Mouse (Mus musculus): Measurements from ENCODE around the gene Ist1. TPM values are rescaled to one million over a fixed set of nuclear protein-coding genes. Genes with fewer than 3 reads are reported as not detected.

The Ist1 gene
- polyA plus RNA-seq, 1 experiment from 2014 or later: 38.9 TPM

DNA sequence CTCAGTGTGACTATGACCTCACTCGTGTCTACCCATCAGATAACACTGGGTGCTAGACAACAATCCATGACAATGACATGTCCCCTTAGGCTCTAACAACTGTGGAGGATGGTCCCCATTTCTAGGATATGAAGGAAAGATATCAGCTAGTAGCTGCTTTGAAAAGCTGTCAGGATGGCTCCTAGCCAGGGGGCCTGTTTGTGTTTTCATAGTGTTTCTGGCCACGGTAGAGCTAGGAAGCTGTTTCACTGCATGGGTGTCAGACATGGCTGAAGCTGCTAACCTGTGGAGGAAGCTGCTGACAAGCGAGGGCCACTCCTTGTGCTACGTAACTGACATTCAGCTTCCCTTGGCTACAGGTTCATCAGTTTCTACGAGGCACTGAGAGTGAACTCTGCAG is 26.4 kb downstream of the Ist1 start:
- no peaks in the 10 kb centered on the region for H3K4me1 ChIP-seq (ENCODE audit: control insufficient read depth, low read depth, low read length)
- H3K36me3 ChIP-seq (ENCODE audit: control insufficient read depth, insufficient read depth): peaks cover 6% of the 10 kb centered on the region; the same call in 1 of the 2 replicates
- ATAC-seq (ENCODE audit: low read depth): no peak
- H3K9ac ChIP-seq (ENCODE audit: low read depth, low read length): no peak overlapping the region
- H3K27me3 ChIP-seq (ENCODE audit: control insufficient read depth, insufficient read depth, low read depth, low read length): no peaks in the 10 kb centered on the region
- 72% methylated on average over 5 of the region's 5 CpGs for WGBS (ENCODE audit: insufficient replicate concordance)
- H3K9me3 ChIP-seq (replicated peaks; ENCODE audit: control insufficient read depth, low read length): no peaks in the 10 kb centered on the region
- H3K4me2 ChIP-seq (ENCODE audit: low read depth, low read length): no peak overlapping the region
- H3K4me3 ChIP-seq (ENCODE audit: low read depth, low read length): no peak overlapping the region
- no peak overlapping the region for H3K27ac ChIP-seq (ENCODE audit: low read length)

DNA sequence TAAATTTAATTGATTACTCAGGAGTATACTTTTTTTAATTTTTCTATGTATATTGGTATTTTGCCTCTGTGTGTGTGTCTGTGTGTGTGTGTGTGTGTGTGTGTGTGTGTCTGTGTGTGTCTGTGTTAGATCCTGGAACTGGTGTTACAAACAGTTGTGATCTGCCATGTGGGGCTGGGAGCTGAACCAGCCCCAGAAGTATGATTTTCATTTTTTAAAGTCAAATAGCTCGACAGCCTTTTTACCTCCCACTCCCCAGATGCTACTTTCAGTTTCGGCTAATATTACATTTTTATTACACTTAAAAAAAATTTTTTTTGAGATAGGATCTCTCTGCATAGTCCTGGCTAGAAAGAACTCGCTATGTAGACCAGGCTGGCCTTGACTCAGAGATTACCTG is 30.7 kb downstream of the Ist1 start:
- H3K9me3 ChIP-seq (replicated peaks; ENCODE audit: control insufficient read depth, low read length): no peaks in the 10 kb centered on the region
- 68% methylated on average over 3 of the region's 3 CpGs for WGBS (ENCODE audit: insufficient replicate concordance)

DNA sequence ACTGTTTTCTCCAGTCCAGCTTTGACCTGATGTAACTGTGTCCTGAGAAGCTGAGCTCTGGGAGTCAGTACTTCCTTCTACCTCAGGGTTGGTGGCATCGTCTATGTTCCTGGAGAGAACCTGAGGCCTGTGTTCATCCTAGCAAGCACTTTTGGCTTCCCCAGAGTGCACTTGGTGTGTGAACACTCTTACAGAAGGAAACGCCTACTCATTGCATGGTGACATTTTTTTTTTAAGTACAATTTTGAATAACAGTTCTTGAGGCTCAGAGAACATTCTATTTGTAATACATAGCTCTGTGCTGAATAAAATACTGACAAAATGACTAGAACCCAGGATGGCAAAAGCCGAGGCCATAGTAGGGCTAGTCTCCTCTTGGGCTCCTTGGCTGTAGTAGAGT is 36.2 kb downstream of the Ist1 start:
- H3K27me3 ChIP-seq (ENCODE audit: control insufficient read depth, insufficient read depth, low read depth, low read length): no peaks in the 10 kb centered on the region
- ATAC-seq (ENCODE audit: low read depth): no peak
- 66% methylated on average over 3 of the region's 3 CpGs for WGBS (ENCODE audit: insufficient replicate concordance)
- no peak overlapping the region for H3K4me3 ChIP-seq (ENCODE audit: low read depth, low read length)
- H3K27ac ChIP-seq (ENCODE audit: low read length): no peak overlapping the region
- no peak overlapping the region for H3K9ac ChIP-seq (ENCODE audit: low read depth, low read length)
- no peaks in the 10 kb centered on the region for H3K36me3 ChIP-seq (ENCODE audit: control insufficient read depth, insufficient read depth)
- H3K9me3 ChIP-seq (replicated peaks; ENCODE audit: control insufficient read depth, low read length): no peaks in the 10 kb centered on the region
- H3K4me2 ChIP-seq (ENCODE audit: low read depth, low read length): no peak overlapping the region
- H3K4me1 ChIP-seq (ENCODE audit: control insufficient read depth, low read depth, low read length): no peaks in the 10 kb centered on the region

More for the DNA sequence above, 30.7 kb downstream of the Ist1 start:
- Histone ChIP-seq H3K4me2 (ENCODE audit: low read depth, low read length) (no peak overlapping the region), H3K4me1 (ENCODE audit: control insufficient read depth, low read depth, low read length) (no peaks in the 10 kb centered on the region), H3K27me3 (ENCODE audit: control insufficient read depth, insufficient read depth, low read depth, low read length) (no peaks in the 10 kb centered on the region), H3K27ac (ENCODE audit: low read length) (no peak overlapping the region), H3K4me3 (ENCODE audit: low read depth, low read length) (no peak overlapping the region), H3K36me3 (ENCODE audit: control insufficient read depth, insufficient read depth) (no peaks in the 10 kb centered on the region), H3K9ac (ENCODE audit: low read depth, low read length) (no peak overlapping the region)
- no peak for ATAC-seq (ENCODE audit: low read depth)

DNA sequence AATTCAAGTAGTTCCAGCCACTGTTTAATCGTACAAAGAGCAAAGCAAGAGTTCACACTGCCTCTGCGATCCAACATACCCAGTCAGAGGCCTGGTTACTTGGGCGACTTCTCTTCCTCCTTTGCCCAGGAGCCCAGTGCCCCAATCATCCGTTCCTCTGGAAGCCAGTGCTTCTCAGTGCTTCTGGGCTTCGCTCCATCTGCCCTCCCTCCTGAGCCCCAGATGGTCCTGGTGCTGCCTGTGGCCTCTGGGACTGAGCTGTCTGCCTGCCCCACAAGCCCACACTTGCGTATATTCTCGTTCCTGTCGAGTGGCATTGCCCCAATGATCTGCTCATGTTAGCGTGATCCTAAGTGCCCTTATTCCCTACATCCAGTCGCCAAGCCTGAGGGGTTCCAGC is 42.3 kb downstream of the Ist1 start:
- no peaks in the 10 kb centered on the region for H3K36me3 ChIP-seq (ENCODE audit: control insufficient read depth, insufficient read depth)
- H3K4me2 ChIP-seq (ENCODE audit: low read depth, low read length): no peak overlapping the region
- H3K9ac ChIP-seq (ENCODE audit: low read depth, low read length): no peak overlapping the region
- no peak overlapping the region for H3K27ac ChIP-seq (ENCODE audit: low read length)
- no peaks in the 10 kb centered on the region for H3K27me3 ChIP-seq (ENCODE audit: control insufficient read depth, insufficient read depth, low read depth, low read length)
- no peak overlapping the region for H3K4me3 ChIP-seq (ENCODE audit: low read depth, low read length)
- ATAC-seq (ENCODE audit: low read depth): no peak
- H3K9me3 ChIP-seq (replicated peaks; ENCODE audit: control insufficient read depth, low read length): no peaks in the 10 kb centered on the region
- H3K4me1 ChIP-seq (ENCODE audit: control insufficient read depth, low read depth, low read length): no peaks in the 10 kb centered on the region
- WGBS (ENCODE audit: insufficient replicate concordance): 69% methylated on average over 10 of the region's 10 CpGs

DNA sequence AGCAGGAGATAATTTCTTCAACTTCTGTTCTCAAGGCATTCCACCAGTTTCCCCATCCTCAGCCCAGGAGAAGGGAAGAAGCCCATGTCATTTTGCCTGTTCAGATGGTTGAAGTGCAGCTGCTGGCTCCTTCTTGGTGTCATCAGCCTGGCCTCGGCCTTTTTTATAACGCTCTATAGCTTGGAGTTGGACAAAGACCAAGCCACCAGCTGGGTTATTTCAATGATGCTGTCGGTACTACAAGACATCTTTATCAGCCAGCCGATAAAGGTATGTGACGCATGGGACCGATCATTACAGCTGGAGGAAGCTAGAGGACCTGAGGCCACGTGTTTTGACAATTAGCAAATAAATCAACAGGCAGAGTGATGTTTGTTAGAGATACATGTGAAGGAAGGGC is 44.6 kb downstream of the Ist1 start:
- Histone ChIP-seq H3K27ac (ENCODE audit: low read length) (no peak overlapping the region), H3K9ac (ENCODE audit: low read depth, low read length) (no peak overlapping the region), H3K4me3 (ENCODE audit: low read depth, low read length) (no peak overlapping the region), H3K9me3 (replicated peaks; ENCODE audit: control insufficient read depth, low read length) (no peaks in the 10 kb centered on the region), H3K36me3 (ENCODE audit: control insufficient read depth, insufficient read depth) (no peaks in the 10 kb centered on the region), H3K4me2 (ENCODE audit: low read depth, low read length) (no peak overlapping the region), H3K4me1 (ENCODE audit: control insufficient read depth, low read depth, low read length) (no peaks in the 10 kb centered on the region), H3K27me3 (ENCODE audit: control insufficient read depth, insufficient read depth, low read depth, low read length) (no peaks in the 10 kb centered on the region)
- 71% methylated on average over 7 of the region's 7 CpGs for WGBS (ENCODE audit: insufficient replicate concordance)
- no peak for ATAC-seq (ENCODE audit: low read depth)

DNA sequence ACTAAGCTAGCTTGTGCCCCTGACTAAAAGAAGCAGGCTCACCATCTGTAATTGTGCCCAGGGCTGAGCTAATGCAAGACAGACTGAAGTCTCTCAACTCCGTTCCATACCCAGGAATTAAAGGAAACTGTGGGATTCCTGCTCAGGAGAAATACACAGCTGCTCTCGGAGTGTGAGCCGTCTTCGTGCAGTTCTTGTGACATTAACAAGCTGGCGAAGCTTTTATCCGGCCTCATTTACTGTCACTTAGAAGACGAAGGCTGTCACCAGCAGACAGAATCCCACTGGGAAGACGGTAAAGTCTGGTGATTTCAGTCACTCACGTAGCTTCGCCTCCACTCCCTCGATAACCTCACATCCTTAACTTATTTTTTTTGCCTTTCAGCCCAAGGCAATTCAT is 45.7 kb downstream of the Ist1 start:
- H3K4me3 ChIP-seq (ENCODE audit: low read depth, low read length): no peak overlapping the region
- no peaks in the 10 kb centered on the region for H3K9me3 ChIP-seq (replicated peaks; ENCODE audit: control insufficient read depth, low read length)
- no peak overlapping the region for H3K9ac ChIP-seq (ENCODE audit: low read depth, low read length)
- WGBS (ENCODE audit: insufficient replicate concordance): 73% methylated on average over 11 of the region's 11 CpGs
- H3K4me2 ChIP-seq (ENCODE audit: low read depth, low read length): no peak overlapping the region
- H3K36me3 ChIP-seq (ENCODE audit: control insufficient read depth, insufficient read depth): no peaks in the 10 kb centered on the region
- H3K27ac ChIP-seq (ENCODE audit: low read length): no peak overlapping the region
- H3K4me1 ChIP-seq (ENCODE audit: control insufficient read depth, low read depth, low read length): no peaks in the 10 kb centered on the region
- no peaks in the 10 kb centered on the region for H3K27me3 ChIP-seq (ENCODE audit: control insufficient read depth, insufficient read depth, low read depth, low read length)
- ATAC-seq (ENCODE audit: low read depth): no peak

DNA sequence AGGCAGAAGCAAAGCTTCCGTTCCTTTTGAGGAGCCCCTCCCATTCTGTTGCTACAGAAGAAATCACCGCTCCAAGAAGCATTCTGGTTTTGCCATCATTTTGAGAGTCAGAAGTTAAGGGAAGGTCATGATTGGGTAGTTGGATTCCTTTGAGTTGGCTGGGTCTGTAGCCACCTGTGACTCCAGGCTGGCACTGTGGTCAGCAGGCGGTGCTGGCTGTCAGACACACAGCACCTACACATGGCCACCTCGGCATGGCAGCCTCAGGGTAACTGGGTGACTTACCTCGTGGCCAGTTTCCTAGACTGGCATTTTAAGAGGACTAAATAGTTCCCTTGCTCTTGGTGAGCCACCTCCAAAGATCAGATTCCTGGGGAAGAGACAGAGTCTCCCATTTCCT is 51.8 kb downstream of the Ist1 start:
- Histone ChIP-seq H3K4me1 (ENCODE audit: control insufficient read depth, low read depth, low read length) (no peaks in the 10 kb centered on the region), H3K4me2 (ENCODE audit: low read depth, low read length) (no peak overlapping the region), H3K9me3 (replicated peaks; ENCODE audit: control insufficient read depth, low read length) (no peaks in the 10 kb centered on the region), H3K27ac (ENCODE audit: low read length) (no peak overlapping the region), H3K4me3 (ENCODE audit: low read depth, low read length) (no peak overlapping the region), H3K36me3 (ENCODE audit: control insufficient read depth, insufficient read depth) (no peaks in the 10 kb centered on the region), H3K27me3 (ENCODE audit: control insufficient read depth, insufficient read depth, low read depth, low read length) (no peaks in the 10 kb centered on the region), H3K9ac (ENCODE audit: low read depth, low read length) (no peak overlapping the region)
- WGBS (ENCODE audit: insufficient replicate concordance): 62% methylated on average over 5 of the region's 5 CpGs
- no peak for ATAC-seq (ENCODE audit: low read depth)

DNA sequence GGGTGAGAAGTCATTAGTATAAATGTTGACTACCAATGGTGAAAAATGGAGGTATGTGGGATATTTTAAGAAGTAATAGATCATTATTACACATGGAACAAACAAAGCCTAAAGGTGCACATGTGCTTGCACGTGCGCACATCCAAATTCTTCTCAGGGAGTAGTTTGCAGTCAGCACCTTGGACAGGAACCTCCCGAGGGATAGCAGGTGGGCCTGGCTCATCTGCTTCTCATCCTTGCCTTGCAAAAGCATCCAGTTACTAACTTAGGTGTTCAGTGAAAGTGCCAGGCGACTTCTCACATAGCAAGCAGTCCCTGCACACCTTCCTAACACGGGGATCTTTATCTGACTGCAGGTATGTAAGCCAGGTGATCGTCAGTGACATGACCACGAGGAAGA is 52.6 kb downstream of the Ist1 start:
- H3K27ac ChIP-seq (ENCODE audit: low read length): no peak overlapping the region
- no peaks in the 10 kb centered on the region for H3K27me3 ChIP-seq (ENCODE audit: control insufficient read depth, insufficient read depth, low read depth, low read length)
- ATAC-seq (ENCODE audit: low read depth): no peak
- H3K9me3 ChIP-seq (replicated peaks; ENCODE audit: control insufficient read depth, low read length): no peaks in the 10 kb centered on the region
- H3K9ac ChIP-seq (ENCODE audit: low read depth, low read length): no peak overlapping the region
- 48% methylated on average over 7 of the region's 7 CpGs for WGBS (ENCODE audit: insufficient replicate concordance)
- H3K36me3 ChIP-seq (ENCODE audit: control insufficient read depth, insufficient read depth): no peaks in the 10 kb centered on the region
- no peak overlapping the region for H3K4me2 ChIP-seq (ENCODE audit: low read depth, low read length)
- H3K4me1 ChIP-seq (ENCODE audit: control insufficient read depth, low read depth, low read length): no peaks in the 10 kb centered on the region
- H3K4me3 ChIP-seq (ENCODE audit: low read depth, low read length): no peak overlapping the region

DNA sequence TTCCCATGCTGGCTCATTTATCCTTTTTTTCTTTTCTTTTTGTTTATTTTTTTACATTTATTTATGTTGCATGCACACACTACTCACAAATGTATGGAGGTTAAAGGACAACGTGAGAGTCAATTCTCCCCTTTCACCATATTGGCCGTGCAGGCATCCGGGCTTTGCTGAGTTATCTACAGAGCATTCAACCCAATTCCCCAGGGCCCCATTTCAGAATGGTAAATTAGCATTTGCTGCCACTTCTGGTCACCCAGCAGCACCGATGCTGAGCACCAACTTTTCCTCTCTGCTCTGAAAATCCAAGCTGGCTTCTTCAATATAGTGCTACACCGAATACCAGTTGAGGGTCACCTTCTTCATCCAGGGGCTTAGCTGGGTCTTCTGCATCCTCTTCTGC is 54.2 kb downstream of the Ist1 start:
- Histone ChIP-seq H3K27me3 (ENCODE audit: control insufficient read depth, insufficient read depth, low read depth, low read length) (no peaks in the 10 kb centered on the region), H3K9ac (ENCODE audit: low read depth, low read length) (no peak overlapping the region), H3K9me3 (replicated peaks; ENCODE audit: control insufficient read depth, low read length) (no peaks in the 10 kb centered on the region), H3K36me3 (ENCODE audit: control insufficient read depth, insufficient read depth) (no peaks in the 10 kb centered on the region), H3K4me3 (ENCODE audit: low read depth, low read length) (no peak overlapping the region), H3K27ac (ENCODE audit: low read length) (no peak overlapping the region), H3K4me1 (ENCODE audit: control insufficient read depth, low read depth, low read length) (no peaks in the 10 kb centered on the region), H3K4me2 (ENCODE audit: low read depth, low read length) (no peak overlapping the region)
- ATAC-seq (ENCODE audit: low read depth): no peak
- WGBS (ENCODE audit: insufficient replicate concordance): 75% methylated on average over 5 of the region's 5 CpGs

DNA sequence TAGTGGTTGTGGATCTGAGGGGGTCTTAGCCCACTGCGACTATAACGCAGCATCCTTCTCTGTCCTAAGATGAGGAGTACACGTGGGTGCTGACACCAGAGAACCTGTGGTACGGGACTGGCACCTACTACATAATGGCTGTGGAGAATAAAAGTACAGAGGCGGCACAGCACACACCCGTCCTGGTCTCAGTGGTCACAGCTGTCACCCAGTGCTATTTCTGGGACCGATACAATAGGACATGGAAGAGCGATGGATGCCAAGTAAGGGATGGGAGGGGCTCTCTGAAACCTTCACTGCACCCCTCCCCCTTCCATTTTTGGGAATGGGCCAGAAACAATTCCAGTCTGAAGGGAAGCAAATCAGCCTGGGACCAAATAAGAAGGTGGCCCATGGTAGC is 57.9 kb downstream of the Ist1 start:
- Histone ChIP-seq H3K36me3 (ENCODE audit: control insufficient read depth, insufficient read depth) (no peaks in the 10 kb centered on the region), H3K27me3 (ENCODE audit: control insufficient read depth, insufficient read depth, low read depth, low read length) (no peaks in the 10 kb centered on the region), H3K4me2 (ENCODE audit: low read depth, low read length) (no peak overlapping the region), H3K4me3 (ENCODE audit: low read depth, low read length) (no peak overlapping the region), H3K4me1 (ENCODE audit: control insufficient read depth, low read depth, low read length) (no peaks in the 10 kb centered on the region), H3K9ac (ENCODE audit: low read depth, low read length) (no peak overlapping the region), H3K9me3 (replicated peaks; ENCODE audit: control insufficient read depth, low read length) (no peaks in the 10 kb centered on the region), H3K27ac (ENCODE audit: low read length) (no peak overlapping the region)
- no peak for ATAC-seq (ENCODE audit: low read depth)
- 73% methylated on average over 8 of the region's 8 CpGs for whole genome bisulfite sequencing (ENCODE audit: insufficient replicate concordance)
